Mouse (Mus musculus) neural tube, embryonic 11.5 days (tissue): ENCODE measurements around the gene Nup62. TPM values are rescaled to one million over a fixed set of nuclear protein-coding genes. Genes with fewer than 3 reads are reported as not detected.

Experiments
- ATAC-seq: fragments of 200-750 bp; cut with Nextera tagmentation; 2 replicates; pipeline ENCODE4 v1.8.0; 2017; ENCODE audit warnings: moderate number of reproducible peaks, mild to moderate bottlenecking, moderate TSS enrichment, moderate library complexity; ENCODE audit not compliant: insufficient read depth, low FRiP score, low TSS enrichment
- DNase-seq: peaks from one replicate; pipeline ENCODE4 v3.0.0-alpha.2; 2015; ENCODE audit warnings: low spot score
- H3K27ac ChIP-seq: fragments of 300-500 bp; sonication (generic); 2 replicates; pipeline ENCODE4 v1.5.1; 2014; ENCODE audit warnings: low read depth, mild to moderate bottlenecking, low read length
- H3K27me3 ChIP-seq: fragments of 300-500 bp; sonication (generic); 2 replicates; pipeline ENCODE4 v1.6.1; 2014; ENCODE audit warnings: mild to moderate bottlenecking, low read length, mixed read lengths; ENCODE audit not compliant: control insufficient read depth, insufficient read depth
- H3K36me3 ChIP-seq: fragments of 300-500 bp; sonication (generic); 2 replicates; pipeline ENCODE4 v1.6.1; 2014; ENCODE audit warnings: mild to moderate bottlenecking, low read length, moderate library complexity, mixed read lengths; ENCODE audit not compliant: control insufficient read depth, insufficient read depth
- H3K4me1 ChIP-seq: fragments of 300-500 bp; sonication (generic); 2 replicates; pipeline ENCODE4 v1.6.1; 2014; ENCODE audit warnings: low read length, mixed read lengths; ENCODE audit not compliant: control insufficient read depth, insufficient read depth
- H3K4me2 ChIP-seq: fragments of 300-500 bp; sonication (generic); 2 replicates; pipeline ENCODE4 v1.6.1; 2014; ENCODE audit warnings: low read depth, mild to moderate bottlenecking, moderate library complexity
- H3K4me3 ChIP-seq: fragments of 300-500 bp; sonication (generic); 2 replicates; pipeline ENCODE4 v1.5.1; 2014; ENCODE audit warnings: low read depth, low read length
- H3K9ac ChIP-seq: fragments of 300-500 bp; sonication (generic); 2 replicates; pipeline ENCODE4 v1.6.1; 2014; ENCODE audit warnings: mild to moderate bottlenecking, low read length
- H3K9me3 ChIP-seq: fragments of 300-500 bp; sonication (generic); 2 replicates; pipeline ENCODE4 v1.6.1; 2016; ENCODE audit warnings: low read length; ENCODE audit not compliant: control insufficient read depth
- WGBS: fragments of 180-500 bp; shearing (Covaris S2); extraction: QIAGEN DNeasy Blood & Tissue Kit; methylation state at CpG from one replicate; pipeline ENCODE4 v1.1.7; 2014; 5-methylcytosine and 5-hydroxymethylcytosine counted together
- polyA plus RNA-seq: library from polyadenylated mRNA; unstranded; fragments of >200 nt; fragmentation: Nextera tagmentation; extraction: Ambion mirVana; gene quantifications from 2 replicates; pipeline ENCODE4 v1.2.1, GENCODE M21; 2014

Gene Nup62
- polyA plus RNA-seq, 1 experiment from 2014 or later: 68.3 TPM

- Histone ChIP-seq H3K9me3 (no peaks in the 10 kb centered on the region), H3K27ac (no peak overlapping the region), H3K4me2 (no peak overlapping the region), H3K4me1 (peaks cover 9% of the 10 kb centered on the region), H3K27me3 (peaks cover 19% of the 10 kb centered on the region), H3K9ac (no peak overlapping the region), H3K36me3 (no peaks in the 10 kb centered on the region; the same call in 1 of the 2 replicates), H3K4me3 (no peak overlapping the region)
- WGBS: 89% methylated on average over 9 of the region's 9 CpGs
- DNase-seq: no peak
- no peak for ATAC-seq
Observed at GRCm38 (mm10) chr7:44836423-44837053, 20.6 kb downstream of the Nup62 start.

GRCm38 (mm10) chr7:44838073-44838472, 22.2 kb downstream of the Nup62 start:
- 85% methylated on average over 6 of the region's 6 CpGs for WGBS
- peaks cover 19% of the 10 kb centered on the region for H3K27me3 ChIP-seq
- no peak for ATAC-seq

GRCm38 (mm10) chr7:44839171-44839490, 23.2 kb downstream of the Nup62 start:
- H3K36me3 ChIP-seq: peaks cover 4% of the 10 kb centered on the region
- H3K27ac ChIP-seq: no peak overlapping the region
- H3K9me3 ChIP-seq: no peaks in the 10 kb centered on the region
- peak overlapping the region; percentile 44 for H3K9ac ChIP-seq
- ATAC-seq: no peak
- H3K4me1 ChIP-seq: peaks cover 9% of the 10 kb centered on the region
- 32% methylated on average over 11 of the region's 11 CpGs for WGBS
- H3K4me3 ChIP-seq: peak overlapping the region; percentile 25
- H3K4me2 ChIP-seq: peak overlapping the region; percentile 45
- no peak for DNase-seq
- peaks cover 19% of the 10 kb centered on the region for H3K27me3 ChIP-seq

More at GRCm38 (mm10) chr7:44838073-44838472, 22.2 kb downstream of the Nup62 start:
- Histone ChIP-seq H3K4me1 (peaks cover 9% of the 10 kb centered on the region), H3K36me3 (peaks cover 4% of the 10 kb centered on the region), H3K9ac (no peak overlapping the region), H3K4me2 (no peak overlapping the region), H3K4me3 (no peak overlapping the region), H3K27ac (no peak overlapping the region), H3K9me3 (no peaks in the 10 kb centered on the region)
- no peak for DNase-seq

GRCm38 (mm10) chr7:44839491-44840191, 23.8 kb downstream of the Nup62 start:
- 2% methylated on average over 55 of the region's 58 CpGs for WGBS
- H3K4me1 ChIP-seq: peaks cover 9% of the 10 kb centered on the region
- H3K9ac ChIP-seq: peak overlapping the region; percentile 44
- peaks cover 4% of the 10 kb centered on the region for H3K36me3 ChIP-seq
- peak overlapping the region; percentile 45 for H3K4me2 ChIP-seq
- ATAC-seq: peak; percentile 39
- no peak overlapping the region for H3K27ac ChIP-seq
- H3K9me3 ChIP-seq: no peaks in the 10 kb centered on the region
- peak overlapping the region; percentile 25 for H3K4me3 ChIP-seq
- peak; percentile 45 for DNase-seq
- peaks cover 19% of the 10 kb centered on the region for H3K27me3 ChIP-seq

GRCm38 (mm10) chr7:44840426-44840825, 24.5 kb downstream of the Nup62 start:
- no peak overlapping the region for H3K9ac ChIP-seq
- DNase-seq (no peak), ATAC-seq (no peak)
- H3K27ac ChIP-seq: no peak overlapping the region
- peaks cover 6% of the 10 kb centered on the region for H3K36me3 ChIP-seq
- no peak overlapping the region for H3K4me2 ChIP-seq
- peaks cover 19% of the 10 kb centered on the region for H3K27me3 ChIP-seq
- whole genome bisulfite sequencing: 55% methylated on average over 14 of the region's 14 CpGs
- no peak overlapping the region for H3K4me3 ChIP-seq
- H3K4me1 ChIP-seq: peaks cover 9% of the 10 kb centered on the region
- no peaks in the 10 kb centered on the region for H3K9me3 ChIP-seq

- ATAC-seq (no peak), DNase-seq (no peak)
- Histone ChIP-seq H3K9me3 (no peaks in the 10 kb centered on the region), H3K27me3 (peaks cover 19% of the 10 kb centered on the region), H3K36me3 (peaks cover 10% of the 10 kb centered on the region), H3K9ac (no peak overlapping the region), H3K4me1 (peaks cover 9% of the 10 kb centered on the region), H3K4me2 (no peak overlapping the region), H3K4me3 (no peak overlapping the region), H3K27ac (no peak overlapping the region)
- 92% methylated on average over 8 of the region's 8 CpGs for WGBS
Observed at GRCm38 (mm10) chr7:44841825-44842463, 26.1 kb downstream of the Nup62 start.

- peaks cover 10% of the 10 kb centered on the region for H3K36me3 ChIP-seq
- H3K27me3 ChIP-seq: peaks cover 7% of the 10 kb centered on the region
- H3K9me3 ChIP-seq: no peaks in the 10 kb centered on the region
- peaks cover 5% of the 10 kb centered on the region for H3K4me1 ChIP-seq
- no peak overlapping the region for H3K4me2 ChIP-seq
- no peak overlapping the region for H3K27ac ChIP-seq
- H3K4me3 ChIP-seq: no peak overlapping the region
- DNase-seq: no peak
- H3K9ac ChIP-seq: no peak overlapping the region
- ATAC-seq: no peak
- WGBS: 89% methylated on average over 10 of the region's 10 CpGs
Observed at GRCm38 (mm10) chr7:44845006-44845405, 29.1 kb downstream of the Nup62 start.

- Histone ChIP-seq H3K4me3 (no peak overlapping the region), H3K27me3 (no peaks in the 10 kb centered on the region), H3K27ac (no peak overlapping the region), H3K9me3 (no peaks in the 10 kb centered on the region), H3K4me2 (no peak overlapping the region), H3K36me3 (peaks cover 8% of the 10 kb centered on the region), H3K4me1 (peaks cover 10% of the 10 kb centered on the region), H3K9ac (no peak overlapping the region)
- WGBS: 93% methylated on average over 7 of the region's 7 CpGs
- DNase-seq (no peak), ATAC-seq (no peak)
Observed at GRCm38 (mm10) chr7:44846804-44847203, 30.9 kb downstream of the Nup62 start.
